Mouse (Mus musculus) liver, embryonic 13.5 days (tissue): ENCODE results near the gene Olfr860. TPM values are rescaled to one million over a fixed set of nuclear protein-coding genes. Genes with fewer than 3 reads are reported as not detected.
"Not testable (repeated sequence)": the region's sequence is repeated elsewhere in the genome, so short reads cannot be mapped to it uniquely, and the experiment has no call there.

ENCODE experiments used
- ATAC-seq: fragments of 200-750 bp; cut with Nextera tagmentation; 2 replicates; pipeline ENCODE4 v1.8.0; 2017; ENCODE audit warnings: low read depth, mild to moderate bottlenecking, moderate number of reproducible peaks, moderate library complexity
- DNase-seq: peaks from one replicate; pipeline ENCODE4 v3.0.0; 2022
- H3K27ac ChIP-seq: fragments of 300-500 bp; sonication (generic); 2 replicates; pipeline ENCODE4 v1.5.1; 2015; ENCODE audit warnings: moderate library complexity, mild to moderate bottlenecking, inconsistent platforms
- H3K27me3 ChIP-seq: fragments of 300-500 bp; sonication (generic); 2 replicates; pipeline ENCODE4 v1.6.1; 2015; ENCODE audit warnings: mild to moderate bottlenecking, inconsistent platforms
- H3K36me3 ChIP-seq: fragments of 300-500 bp; sonication (generic); 2 replicates; pipeline ENCODE4 v1.6.1; 2015; ENCODE audit warnings: mild to moderate bottlenecking, inconsistent platforms
- H3K4me1 ChIP-seq: fragments of 300-500 bp; sonication (generic); replicated peaks from 2 replicates; pipeline ENCODE4 v1.6.1; 2015; ENCODE audit warnings: inconsistent platforms
- H3K4me2 ChIP-seq: fragments of 300-500 bp; sonication (generic); 2 replicates; pipeline ENCODE4 v1.6.1; 2015; ENCODE audit warnings: inconsistent platforms, mild to moderate bottlenecking, moderate library complexity
- H3K4me3 ChIP-seq: fragments of 300-500 bp; sonication (generic); replicated peaks from 2 replicates; pipeline ENCODE4 v1.5.1; 2015; ENCODE audit warnings: mild to moderate bottlenecking, inconsistent platforms
- H3K9ac ChIP-seq: fragments of 300-500 bp; sonication (generic); 2 replicates; pipeline ENCODE4 v1.6.1; 2015; ENCODE audit warnings: mild to moderate bottlenecking, inconsistent platforms
- H3K9me3 ChIP-seq: fragments of 300-500 bp; sonication (generic); replicated peaks from 2 replicates; pipeline ENCODE4 v1.6.1; 2016; ENCODE audit warnings: inconsistent platforms
- WGBS: fragments of 180-500 bp; shearing (Covaris S2); methylation state at CpG from one replicate; pipeline ENCODE4 v1.1.7; 2015; ENCODE audit not compliant: insufficient replicate concordance; 5-methylcytosine and 5-hydroxymethylcytosine counted together
- polyA plus RNA-seq: library from polyadenylated mRNA; unstranded; fragments of >200 nt; fragmentation: Nextera tagmentation; extraction: Ambion mirVana; gene quantifications from 2 replicates; pipeline ENCODE4 v1.2.1, GENCODE M21; 2015

The Olfr860 gene
- not detected in 2 replicates for polyA plus RNA-seq

- H3K9ac ChIP-seq: no peak within 1 kb of the TSS
- H3K4me3 ChIP-seq: no peak within 1 kb of the TSS
- H3K9me3 ChIP-seq: no peaks in the 10 kb centered on the region
- no peak within 1 kb of the TSS for H3K4me2 ChIP-seq
- no peak for ATAC-seq
- WGBS: 56% methylated on average over 1 of the region's 1 CpGs
- no peak for DNase-seq
- H3K27ac ChIP-seq: no peak within 1 kb of the TSS
- H3K36me3 ChIP-seq: no peaks in the 10 kb centered on the region
- H3K27me3 ChIP-seq: no peaks in the 10 kb centered on the region
- no peaks in the 10 kb centered on the region for H3K4me1 ChIP-seq
Observed at GRCm38 (mm10) chr9:19849647-19850046, at the start of gene Olfr860. TSS of gene Olfr860 (minus strand) at chr9:19849747.

- no peak within 1 kb of the TSS for H3K4me2 ChIP-seq
- DNase-seq: no peak
- no peaks in the 10 kb centered on the region for H3K36me3 ChIP-seq
- ATAC-seq: no peak
- H3K4me1 ChIP-seq: no peaks in the 10 kb centered on the region
- no peaks in the 10 kb centered on the region for H3K9me3 ChIP-seq
- H3K4me3 ChIP-seq: no peak within 1 kb of the TSS
- no peak within 1 kb of the TSS for H3K27ac ChIP-seq
- H3K27me3 ChIP-seq: no peaks in the 10 kb centered on the region
- H3K9ac ChIP-seq: no peak within 1 kb of the TSS
Observed at GRCm38 (mm10) chr9:19887904-19888303, 38.4 kb upstream of the Olfr860 start, which contains the start of gene Olfr862. TSS of gene Olfr862 (minus strand) at chr9:19888004.

- not testable (repeated sequence) for DNase-seq, H3K4me3 ChIP-seq, H3K4me2 ChIP-seq, H3K36me3 ChIP-seq, H3K27ac ChIP-seq, H3K4me1 ChIP-seq, H3K9ac ChIP-seq, H3K9me3 ChIP-seq, ATAC-seq, H3K27me3 ChIP-seq
- WGBS: 35% methylated on average over 1 of the region's 1 CpGs
Observed at GRCm38 (mm10) chr9:19804606-19805005, 44.9 kb downstream of the Olfr860 start, which contains the start of gene Olfr859. TSS of gene Olfr859 (plus strand) at chr9:19804906.

GRCm38 (mm10) chr9:19803000-19803399, 46.5 kb downstream of the Olfr860 start:
- H3K4me2 ChIP-seq: no peak overlapping the region

More at GRCm38 (mm10) chr9:19803000-19803399, 46.5 kb downstream of the Olfr860 start:
- Histone ChIP-seq H3K9me3 (no peaks in the 10 kb centered on the region), H3K9ac (no peak overlapping the region), H3K27ac (no peak overlapping the region), H3K27me3 (no peaks in the 10 kb centered on the region), H3K36me3 (no peaks in the 10 kb centered on the region), H3K4me1 (no peaks in the 10 kb centered on the region), H3K4me3 (no peak overlapping the region)
- DNase-seq (no peak), ATAC-seq (no peak)
- 43% methylated on average over 1 of the region's 1 CpGs for WGBS

Other genes with a start within 250 kb of the Olfr860 start
- 9.6 and 11.2 TPM in 2 replicates for gene Zfp317, start 227.6 kb downstream of the Olfr860 start, polyA plus RNA-seq
- not detected in 2 replicates for gene Olfr857, start 140.3 kb downstream of the Olfr860 start, polyA plus RNA-seq
- not detected in 2 replicates for gene Olfr58, start 69.5 kb downstream of the Olfr860 start, polyA plus RNA-seq
- not detected in 2 replicates for gene Olfr859, start 44.8 kb downstream of the Olfr860 start, polyA plus RNA-seq
- gene Olfr862, start 38.3 kb upstream of the Olfr860 start, polyA plus RNA-seq: not detected in 2 replicates
- gene Olfr77, start 67.1 kb upstream of the Olfr860 start, polyA plus RNA-seq: 0.20 and 0.21 TPM in 2 replicates
- gene Olfr866, start 178.3 kb upstream of the Olfr860 start, polyA plus RNA-seq: not detected in 2 replicates
- gene Olfr867, start 207.8 kb upstream of the Olfr860 start, polyA plus RNA-seq: not detected in 2 replicates
- not detected in 2 replicates for gene Olfr868, start 248.9 kb upstream of the Olfr860 start, polyA plus RNA-seq